28 mouse cellular contexts compared by ENCODE assay signal in the genomic region with DNA sequence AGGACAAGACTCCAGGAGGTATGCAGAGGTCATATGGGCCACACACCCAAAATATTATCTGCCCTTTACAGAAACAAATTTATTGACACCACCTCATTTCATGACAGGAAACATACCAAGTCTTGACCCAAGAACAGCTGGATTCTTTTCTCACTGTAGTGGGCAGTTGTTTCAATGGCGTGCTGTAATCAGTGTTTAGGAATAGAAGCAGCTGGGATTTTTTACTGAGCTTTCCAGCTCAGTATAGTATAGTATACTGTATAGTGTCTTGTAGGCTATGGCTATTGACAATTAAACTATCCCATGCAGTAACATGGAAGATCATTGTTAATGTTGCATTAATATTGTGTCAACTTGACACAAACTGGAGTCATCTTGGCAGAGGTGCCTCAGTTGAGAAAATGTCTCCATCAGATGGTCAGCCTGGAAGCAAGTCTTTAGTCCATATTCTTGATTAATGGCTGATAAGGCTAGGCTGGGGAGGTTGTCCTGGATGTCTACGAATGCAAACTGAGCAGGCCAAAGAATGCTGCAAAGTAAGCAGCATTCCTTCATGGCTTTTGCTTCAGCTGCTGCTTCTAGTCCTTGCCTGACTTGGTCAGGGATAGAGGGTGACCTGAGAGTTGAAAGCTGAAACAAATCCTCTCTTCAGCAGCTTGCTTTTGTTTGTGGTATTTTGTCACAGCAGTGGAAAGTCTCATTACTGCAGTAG.
DNase-seq lines count a peak whose midpoint lies in the region; ATAC-seq lines count a peak whose summit lies in the region.
"Had no signal": no experiment of that assay in that cellular context is flagged by ENCODE, and none has a peak within 500 bp of the region (broad histone marks: within the 10 kb centered on the region; RNA-seq: fewer than 3 reads in every experiment).

No protein-coding gene starts in this region.

- no peaks in the 10 kb centered on the region for H3K27me3 ChIP-seq in kidney, embryonic 14.5 days (ENCODE audit: control insufficient read depth, insufficient read depth, low read length)
- H3K27me3 ChIP-seq in lung, embryonic 16.5 days (ENCODE audit: control insufficient read depth, insufficient read depth, low read depth, low read length): no peaks in the 10 kb centered on the region
- H3K27me3 ChIP-seq in stomach, embryonic 16.5 days (ENCODE audit: control insufficient read depth, insufficient read depth, low read length): no peaks in the 10 kb centered on the region
- no peaks in the 10 kb centered on the region for H3K27me3 ChIP-seq in hindbrain, embryonic 10.5 days (ENCODE audit: insufficient read depth, poor library complexity, severe bottlenecking)
- H3K27me3 ChIP-seq: heart, embryonic 15.5 days; hindbrain, embryonic 12.5 days; limb, embryonic 12.5 days; liver, embryonic 15.5 days; midbrain, embryonic 15.5 days; neural tube, embryonic 15.5 days had no signal

- ATAC-seq in kidney, embryonic 14.5 days (ENCODE audit: low FRiP score, low TSS enrichment): no peak; the same call in 1 of the 2 replicates
- ATAC-seq in lung, embryonic 16.5 days (ENCODE audit: low read depth): peak; percentile 96
- 0 out of 2 replicates have a peak, but pooled peaks have one; percentile 44 for ATAC-seq in stomach, embryonic 16.5 days (ENCODE audit: insufficient read depth, low FRiP score)
- ATAC-seq: forebrain, postnatal 0 days; hindbrain, postnatal 0 days; intestine, embryonic 16.5 days; midbrain, embryonic 15.5 days had no signal

- no peak overlapping the region for H3K27ac ChIP-seq in kidney, embryonic 14.5 days (ENCODE audit: low read depth, low read length)
- peak overlapping the region; percentile 57; the same call in 1 of the 2 replicates for H3K27ac ChIP-seq in lung, embryonic 16.5 days (ENCODE audit: low read length)
- no peak overlapping the region for H3K27ac ChIP-seq in stomach, embryonic 16.5 days (ENCODE audit: low read length)
- no peak overlapping the region for H3K27ac ChIP-seq in hindbrain, embryonic 10.5 days
- H3K27ac ChIP-seq: heart, embryonic 10.5 days; heart, embryonic 15.5 days; hindbrain, embryonic 12.5 days; hindbrain, postnatal 0 days; layer of hippocampus, adult 2 months; left cerebral cortex, adult 2 months; limb, embryonic 12.5 days; liver, embryonic 15.5 days; midbrain, embryonic 15.5 days; neural tube, embryonic 15.5 days had no signal

- H3K4me2 ChIP-seq in kidney, embryonic 14.5 days (replicated peaks; ENCODE audit: low read depth, low read length): no peak overlapping the region
- no peak overlapping the region for H3K4me2 ChIP-seq in lung, embryonic 16.5 days (ENCODE audit: low read depth, low read length)
- H3K4me2 ChIP-seq in stomach, embryonic 16.5 days (ENCODE audit: low read depth, low read length): no peak overlapping the region
- H3K4me2 ChIP-seq: heart, embryonic 15.5 days; hindbrain, embryonic 12.5 days; limb, embryonic 12.5 days; liver, embryonic 15.5 days; midbrain, embryonic 15.5 days; neural tube, embryonic 15.5 days had no signal

- WGBS in kidney, embryonic 14.5 days: 52% methylated on average over 2 of the region's 2 CpGs
- 36% methylated on average over 2 of the region's 2 CpGs for WGBS in lung, embryonic 16.5 days
- WGBS in stomach, embryonic 16.5 days: 56% methylated on average over 2 of the region's 2 CpGs
- WGBS in hindbrain, embryonic 10.5 days: 68% methylated on average over 2 of the region's 2 CpGs

- H3K9ac ChIP-seq in kidney, embryonic 14.5 days (ENCODE audit: low read depth, low read length): no peak overlapping the region
- H3K9ac ChIP-seq in lung, embryonic 16.5 days (ENCODE audit: low read length): no peak overlapping the region
- no peak overlapping the region for H3K9ac ChIP-seq in stomach, embryonic 16.5 days (ENCODE audit: low read length)
- H3K9ac ChIP-seq: forebrain, postnatal 0 days; heart, embryonic 15.5 days; hindbrain, embryonic 12.5 days; limb, embryonic 12.5 days; liver, embryonic 15.5 days; midbrain, embryonic 15.5 days; neural tube, embryonic 15.5 days had no signal

- no peaks in the 10 kb centered on the region for H3K36me3 ChIP-seq in kidney, embryonic 14.5 days (ENCODE audit: control insufficient read depth, insufficient read depth, low read length)
- H3K36me3 ChIP-seq in lung, embryonic 16.5 days (ENCODE audit: control insufficient read depth, insufficient read depth, low read length): no peaks in the 10 kb centered on the region
- H3K36me3 ChIP-seq in stomach, embryonic 16.5 days (ENCODE audit: control insufficient read depth, insufficient read depth, low read length): no peaks in the 10 kb centered on the region
- no peaks in the 10 kb centered on the region for H3K36me3 ChIP-seq in hindbrain, embryonic 10.5 days
- H3K36me3 ChIP-seq: G1E; heart, embryonic 10.5 days; heart, embryonic 15.5 days; hindbrain, embryonic 12.5 days; limb, embryonic 12.5 days; liver, embryonic 15.5 days; midbrain, embryonic 15.5 days; neural tube, embryonic 15.5 days had no signal

- peak; percentile 2 for DNase-seq in kidney, adult 11 months
- DNase-seq in lung, postnatal 14 days: no peak
- peak; percentile 12 for DNase-seq in kidney, postnatal 10 days
- no peak for DNase-seq in hindbrain, embryonic 10.5 days (ENCODE audit: low spot score)
- DNase-seq: adrenal gland, adult 8-10 months; cerebellum, adult 2 months; cerebellum, postnatal 14 days; forebrain, postnatal 0 days; gastrocnemius, postnatal 14 days; right cerebral cortex, postnatal 25 days; thymus, adult 2 months; thymus, postnatal 36 days had no signal

- H3K9me3 ChIP-seq in kidney, embryonic 14.5 days (ENCODE audit: control insufficient read depth, low read length): no peaks in the 10 kb centered on the region
- no peaks in the 10 kb centered on the region for H3K9me3 ChIP-seq in lung, embryonic 16.5 days (ENCODE audit: control insufficient read depth, low read length)
- H3K9me3 ChIP-seq in stomach, embryonic 16.5 days (replicated peaks; ENCODE audit: control insufficient read depth, low read length): no peaks in the 10 kb centered on the region
- H3K9me3 ChIP-seq in hindbrain, embryonic 10.5 days: no peaks in the 10 kb centered on the region
- H3K9me3 ChIP-seq: heart, embryonic 10.5 days; heart, embryonic 15.5 days; hindbrain, embryonic 12.5 days; limb, embryonic 12.5 days; liver, embryonic 15.5 days; midbrain, embryonic 15.5 days; neural tube, embryonic 15.5 days had no signal

- H3K4me3 ChIP-seq in kidney, embryonic 14.5 days (ENCODE audit: low read length): no peak overlapping the region
- H3K4me3 ChIP-seq in lung, embryonic 16.5 days (ENCODE audit: low read length): no peak overlapping the region
- H3K4me3 ChIP-seq in stomach, embryonic 16.5 days (replicated peaks; ENCODE audit: low read length): no peak overlapping the region
- H3K4me3 ChIP-seq in hindbrain, embryonic 10.5 days: no peak overlapping the region
- H3K4me3 ChIP-seq: erythroblast, embryonic 14.5 days; heart, embryonic 10.5 days; heart, embryonic 15.5 days; hindbrain, embryonic 12.5 days; layer of hippocampus, adult 2 months; left cerebral cortex, adult 2 months; limb, embryonic 12.5 days; liver, embryonic 15.5 days; midbrain, embryonic 15.5 days; neural tube, embryonic 15.5 days had no signal

- H3K4me1 ChIP-seq in kidney, embryonic 14.5 days (ENCODE audit: control insufficient read depth, insufficient read depth, low read length): no peaks in the 10 kb centered on the region
- H3K4me1 ChIP-seq in lung, embryonic 16.5 days (replicated peaks; ENCODE audit: control insufficient read depth, insufficient read depth, low read length): no peaks in the 10 kb centered on the region
- no peaks in the 10 kb centered on the region for H3K4me1 ChIP-seq in stomach, embryonic 16.5 days (ENCODE audit: control insufficient read depth, insufficient read depth, low read length)
- no peaks in the 10 kb centered on the region for H3K4me1 ChIP-seq in hindbrain, embryonic 10.5 days (replicated peaks)
- H3K4me1 ChIP-seq: heart, embryonic 10.5 days; heart, embryonic 15.5 days; hindbrain, embryonic 12.5 days; limb, embryonic 12.5 days; liver, embryonic 15.5 days; midbrain, embryonic 15.5 days; neural tube, embryonic 15.5 days had no signal

Comparison
In these comparisons a context has a peak if more than half of its experiments do, and no peak if none do; other contexts are left out.
1. DNase-seq: peak in kidney, adult 11 months (single experiment) and kidney, postnatal 10 days (single experiment); none in lung, postnatal 14 days (single experiment) and hindbrain, embryonic 10.5 days (single experiment).